Mouse (Mus musculus) regulatory T cell (primary cell): ENCODE results near the gene Olfr107.

Source experiments
- in situ Hi-C: fragments of 300-600 bp; cut with MboI, MseI; formaldehyde crosslinking; loops from one replicate; pipeline ENCODE4 v1.15.1; 2025; ENCODE audit warnings: high pct_unique_total_duplicates

Olfr107 gene

GRCm38 (mm10) chr17:37398926-37399325 is at the start of gene Olfr107:
TSS of gene Olfr107 (plus strand) at chr17:37399226.
- in situ Hi-C loops: no loop called here

GRCm38 (mm10) chr17:37359282-37359681 is 39.7 kb upstream of the Olfr107 start, which contains the start of gene Olfr104-ps:
TSS of gene Olfr104-ps (plus strand) at chr17:37359582.
- in situ Hi-C loops: no loop called here

- in situ Hi-C loops: no loop called here
Observed at GRCm38 (mm10) chr17:37378733-37379132, 20.3 kb upstream of the Olfr107 start, which contains the start of gene Olfr105-ps. TSS of gene Olfr105-ps (plus strand) at chr17:37379033.

- in situ Hi-C loops: no loop called here
Observed at GRCm38 (mm10) chr17:37390093-37390492, 8.9 kb upstream of the Olfr107 start, which contains the start of gene Olfr106-ps. TSS of gene Olfr106-ps (plus strand) at chr17:37390393.

GRCm38 (mm10) chr17:37413380-37413779 is 14.4 kb downstream of the Olfr107 start:
- in situ Hi-C loops: no loop called here

- in situ Hi-C loops: no loop called here
Observed at GRCm38 (mm10) chr17:37445180-37445579, 46.2 kb downstream of the Olfr107 start, which contains the start of gene Olfr108. TSS of gene Olfr108 (plus strand) at chr17:37445480.
